Mouse (Mus musculus) spleen, adult 12 weeks (tissue): ENCODE results near the gene Hoxd13.

Source experiments
- DNase-seq: peaks from one replicate; pipeline ENCODE4 v3.0.0; 2022; ENCODE audit warnings: low spot score

Hoxd13 gene

DNA sequence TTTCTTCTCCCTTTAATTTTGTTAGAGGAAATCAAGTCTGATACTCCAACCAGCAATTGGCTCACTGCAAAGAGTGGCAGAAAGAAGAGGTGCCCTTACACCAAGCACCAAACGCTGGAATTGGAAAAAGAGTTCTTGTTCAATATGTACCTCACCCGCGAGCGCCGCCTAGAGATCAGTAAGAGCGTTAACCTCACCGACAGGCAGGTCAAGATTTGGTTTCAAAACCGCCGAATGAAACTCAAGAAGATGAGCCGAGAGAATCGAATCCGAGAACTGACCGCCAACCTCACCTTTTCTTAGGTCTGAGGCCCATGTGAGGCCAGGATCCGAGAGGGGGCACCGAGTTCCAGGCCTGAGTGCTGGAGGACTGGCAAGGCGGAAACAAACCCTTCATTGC is 26.0 kb downstream of the Hoxd13 start:
- no peak for DNase-seq

DNA sequence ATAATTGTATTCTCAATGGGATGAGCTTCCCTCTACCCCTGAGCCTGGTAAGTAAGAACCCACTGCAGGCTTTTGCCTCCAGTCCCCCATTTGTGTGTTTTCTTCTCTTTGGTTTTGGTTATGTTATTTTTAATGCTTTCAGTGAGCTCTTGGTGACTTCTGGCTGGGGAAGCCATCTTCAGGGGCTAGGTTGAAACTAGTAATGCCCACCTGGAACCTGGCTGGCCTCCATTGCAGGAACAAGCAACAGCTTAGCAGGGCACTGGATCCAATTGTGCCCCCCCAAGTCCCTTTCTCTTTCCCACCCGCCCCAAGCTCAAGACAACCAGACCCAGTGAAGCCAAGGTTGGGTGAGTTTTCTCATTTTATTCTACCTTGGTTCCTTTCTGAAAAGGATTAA is 27.3 kb downstream of the Hoxd13 start:
- DNase-seq = no peak

DNA sequence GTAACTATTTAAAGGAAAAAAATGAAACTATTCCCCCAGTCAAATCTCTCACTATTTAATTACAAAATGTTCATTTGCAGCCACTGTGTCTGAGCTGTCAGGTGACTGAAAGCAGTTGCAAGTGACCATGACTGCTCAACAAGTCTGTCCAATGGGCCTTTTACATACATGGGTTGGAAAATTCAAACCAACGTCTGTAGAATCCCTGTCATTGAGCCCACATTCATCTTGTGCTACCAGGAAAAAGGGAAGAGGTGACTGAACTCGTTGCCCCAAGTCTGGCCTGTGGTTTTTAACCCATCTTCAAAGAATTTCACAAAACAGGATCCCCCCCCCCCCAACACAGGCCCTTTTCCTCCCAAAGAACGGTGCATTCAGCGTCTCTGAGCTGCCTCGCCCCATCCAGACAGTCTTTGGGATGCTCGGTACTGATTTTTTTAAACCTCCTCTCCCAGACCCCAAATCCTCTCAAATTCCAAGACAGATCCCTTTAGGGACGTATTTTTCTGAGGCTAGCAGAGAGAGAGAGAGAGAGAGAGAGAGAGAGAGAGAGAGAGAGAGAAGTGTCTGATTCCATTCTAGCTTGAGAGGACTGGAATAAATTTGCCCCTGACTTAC is 27.8 kb downstream of the Hoxd13 start:
- no peak for DNase-seq

DNA sequence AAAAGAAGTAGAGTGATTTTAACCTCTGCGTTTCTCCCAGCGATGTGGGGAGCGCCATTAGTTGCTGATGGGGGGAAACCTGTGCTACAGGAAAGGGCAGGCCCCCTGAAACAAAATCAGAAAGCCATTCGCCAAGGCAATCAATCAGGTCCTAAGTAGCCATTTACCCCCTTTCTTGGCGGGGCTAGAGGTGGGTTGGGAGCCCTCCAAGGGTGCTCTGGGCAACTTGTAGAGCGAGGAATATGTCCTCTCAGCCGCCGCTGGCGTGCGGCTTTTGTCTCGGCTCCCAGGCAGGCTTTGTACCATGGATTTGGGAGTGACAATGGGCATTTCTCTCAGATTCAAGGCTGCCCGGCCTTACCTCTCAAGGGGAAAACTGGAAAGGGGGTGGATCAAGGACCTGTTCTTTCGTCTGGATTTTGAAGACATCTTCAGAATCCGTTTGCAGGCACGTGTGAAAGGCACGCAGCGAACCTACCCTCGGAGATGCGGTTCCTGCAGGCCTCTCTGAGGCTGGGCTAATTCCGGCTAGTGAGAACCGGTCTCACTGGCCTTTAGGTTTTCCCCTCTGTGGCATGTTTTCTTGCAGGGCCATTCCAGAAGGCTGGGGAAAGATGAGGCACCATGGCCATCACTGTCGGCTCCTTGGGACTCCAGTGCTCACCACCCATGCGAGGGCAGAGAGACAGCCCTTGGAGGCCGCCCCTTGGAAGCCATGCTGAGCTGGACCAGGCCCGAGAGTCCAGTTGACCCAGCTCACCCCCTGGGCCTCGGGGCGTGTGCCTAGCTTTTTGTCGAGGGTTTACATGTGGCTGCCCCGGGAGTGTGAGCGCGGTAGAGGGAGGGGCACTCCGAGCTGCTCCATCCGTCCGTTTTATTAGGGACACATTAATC is 28.6 kb downstream of the Hoxd13 start:
- DNase-seq = no peak

DNA sequence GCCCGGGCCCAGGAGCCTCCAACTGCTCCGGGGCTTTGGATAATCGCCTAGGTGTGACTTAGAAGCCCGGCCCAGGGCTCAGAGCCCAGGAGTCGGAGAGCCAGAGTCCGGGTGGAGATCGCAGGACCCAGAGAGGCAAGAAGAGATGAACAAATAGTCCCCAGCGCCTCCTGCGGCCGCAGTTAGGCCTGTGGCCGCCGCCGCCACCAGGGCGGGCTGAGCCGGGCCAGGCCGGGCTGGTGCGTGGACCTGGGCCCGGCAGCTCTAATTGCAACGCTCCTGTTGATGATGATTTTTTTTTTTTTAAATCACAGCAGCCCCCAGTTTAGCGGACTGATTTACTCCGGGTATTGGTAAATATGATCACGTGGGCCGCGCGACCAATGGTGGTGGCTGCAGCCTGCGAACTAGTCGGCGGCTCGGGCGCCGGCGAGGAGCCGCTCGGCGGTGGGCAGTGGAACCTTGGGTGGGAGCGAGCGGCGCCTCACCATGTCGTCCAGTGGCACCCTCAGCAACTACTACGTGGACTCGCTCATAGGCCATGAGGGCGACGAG is 29.5 kb downstream of the Hoxd13 start, which contains the start of gene Hoxd9:
TSS of gene Hoxd9 (plus strand) at position 161 of the 555 bp plus-strand sequence.
- DNase-seq = no peak

DNA sequence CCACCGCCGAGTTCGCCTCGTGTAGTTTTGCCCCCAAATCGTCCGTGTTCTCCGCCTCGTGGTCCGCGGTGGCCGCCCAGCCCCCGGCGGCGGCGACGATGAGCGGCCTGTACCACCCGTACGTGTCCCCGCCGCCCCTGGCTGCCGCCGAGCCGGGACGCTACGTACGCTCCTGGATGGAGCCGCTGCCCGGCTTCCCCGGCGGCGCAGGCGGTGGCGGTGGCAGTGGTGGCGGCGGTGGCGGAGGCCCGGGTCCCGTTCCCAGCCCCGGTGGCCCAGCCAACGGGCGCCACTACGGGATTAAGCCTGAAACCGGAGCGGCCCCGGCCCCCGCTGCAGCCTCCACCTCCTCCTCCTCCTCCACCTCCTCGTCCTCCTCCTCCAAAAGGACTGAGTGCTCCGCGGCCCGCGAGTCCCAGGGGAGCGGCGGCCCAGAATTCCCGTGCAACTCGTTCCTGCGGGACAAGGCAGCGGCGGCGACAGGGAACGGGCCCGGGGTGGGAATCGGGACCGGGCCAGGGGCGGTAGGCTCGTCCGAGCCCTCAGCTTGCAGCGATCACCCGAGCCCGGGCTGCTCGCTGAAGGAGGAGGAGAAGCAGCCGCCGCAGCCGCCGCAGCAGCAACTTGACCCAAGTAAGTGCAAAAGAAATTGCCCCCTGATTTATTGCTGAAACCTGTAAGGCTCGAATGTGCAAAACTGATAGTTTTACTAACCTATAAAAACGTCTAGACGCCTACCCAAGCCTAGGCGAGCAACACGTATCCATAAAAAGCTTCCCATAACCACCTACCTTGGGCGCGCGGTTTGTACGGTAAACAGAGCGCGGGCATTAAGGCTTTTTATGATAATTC is 30.3 kb downstream of the Hoxd13 start:
- no peak for DNase-seq

DNA sequence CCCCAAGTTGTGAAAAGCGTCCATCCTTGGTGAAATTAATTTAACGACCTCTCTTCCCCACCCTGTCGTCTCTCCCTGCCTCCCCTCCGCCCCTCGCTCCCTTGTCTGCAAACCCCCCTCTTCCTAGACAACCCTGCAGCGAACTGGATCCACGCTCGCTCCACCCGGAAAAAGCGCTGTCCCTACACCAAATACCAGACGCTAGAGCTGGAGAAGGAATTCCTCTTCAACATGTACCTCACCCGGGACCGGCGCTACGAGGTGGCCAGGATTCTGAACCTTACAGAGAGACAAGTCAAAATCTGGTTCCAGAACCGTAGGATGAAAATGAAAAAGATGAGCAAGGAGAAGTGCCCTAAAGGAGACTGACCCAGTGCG is 30.9 kb downstream of the Hoxd13 start:
- no peak for DNase-seq

DNA sequence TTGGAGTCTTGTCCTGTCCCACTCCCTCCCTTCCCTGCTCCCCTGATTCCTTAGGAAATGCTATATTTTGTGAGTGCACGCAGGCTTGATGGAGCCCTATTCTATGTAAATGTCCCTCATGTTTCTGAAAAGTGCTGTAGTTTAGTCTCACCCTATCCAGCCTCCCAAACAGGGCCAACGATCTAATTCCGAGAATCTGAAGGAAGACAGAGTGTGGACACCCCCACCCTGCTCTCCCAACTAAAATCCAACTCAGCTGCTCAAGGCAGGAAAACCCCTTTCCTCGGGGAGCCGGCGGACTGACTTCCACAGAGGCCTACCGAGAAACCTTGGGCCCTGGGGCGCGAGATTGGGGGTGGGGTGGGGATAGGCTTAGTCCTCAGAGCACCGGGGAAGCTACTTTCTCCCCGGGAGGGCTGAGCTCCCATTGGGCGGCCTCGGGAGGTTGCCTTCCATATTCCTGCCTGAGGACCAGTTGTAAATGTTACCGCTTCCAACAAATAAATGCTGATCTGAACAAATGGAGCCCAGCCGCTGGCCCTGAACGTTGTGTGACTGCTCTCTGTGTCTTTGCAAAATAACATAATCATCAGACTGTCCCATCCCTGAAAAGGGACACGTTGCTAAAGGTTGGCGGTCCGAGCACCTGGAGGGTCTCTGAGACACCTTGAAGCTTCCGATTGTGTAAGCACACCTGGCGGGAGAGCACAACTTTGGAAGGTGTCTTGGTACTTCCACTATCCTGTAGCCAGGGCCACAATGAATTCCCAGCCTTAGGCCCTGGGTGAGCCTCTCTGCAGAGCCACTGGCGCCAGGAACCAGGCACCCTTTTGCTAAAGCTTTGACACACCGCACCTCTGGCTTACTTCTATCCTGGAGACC is 31.8 kb downstream of the Hoxd13 start:
- DNase-seq = no peak

DNA sequence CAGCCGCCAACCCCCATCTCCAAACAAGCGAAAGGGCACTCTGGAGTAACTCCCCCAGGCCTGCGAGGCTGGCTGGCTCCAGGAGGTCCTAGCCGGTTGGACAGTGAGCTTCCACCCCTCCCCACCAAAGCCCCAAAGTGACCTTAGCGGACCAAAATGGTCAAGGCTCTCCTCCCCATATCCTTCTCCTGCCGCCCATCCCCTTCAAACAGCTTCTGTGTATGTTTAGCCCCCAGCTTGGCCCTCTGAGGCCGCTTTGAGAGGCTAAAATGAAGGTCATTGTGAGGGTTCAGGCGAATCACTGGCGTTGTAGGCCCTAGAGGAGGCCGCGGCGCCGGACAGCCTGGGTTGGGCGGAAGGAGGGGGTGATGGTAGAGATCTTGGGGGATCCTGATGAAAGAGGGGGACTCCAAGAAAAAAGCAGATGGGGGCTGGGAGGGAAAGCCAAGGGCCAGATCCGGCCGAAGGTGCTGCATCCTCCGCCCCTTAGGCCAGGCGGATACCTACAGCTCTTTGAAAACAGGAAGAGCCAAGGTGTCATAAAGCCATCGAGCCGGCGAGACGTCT is 32.5 kb downstream of the Hoxd13 start:
- no peak for DNase-seq

DNA sequence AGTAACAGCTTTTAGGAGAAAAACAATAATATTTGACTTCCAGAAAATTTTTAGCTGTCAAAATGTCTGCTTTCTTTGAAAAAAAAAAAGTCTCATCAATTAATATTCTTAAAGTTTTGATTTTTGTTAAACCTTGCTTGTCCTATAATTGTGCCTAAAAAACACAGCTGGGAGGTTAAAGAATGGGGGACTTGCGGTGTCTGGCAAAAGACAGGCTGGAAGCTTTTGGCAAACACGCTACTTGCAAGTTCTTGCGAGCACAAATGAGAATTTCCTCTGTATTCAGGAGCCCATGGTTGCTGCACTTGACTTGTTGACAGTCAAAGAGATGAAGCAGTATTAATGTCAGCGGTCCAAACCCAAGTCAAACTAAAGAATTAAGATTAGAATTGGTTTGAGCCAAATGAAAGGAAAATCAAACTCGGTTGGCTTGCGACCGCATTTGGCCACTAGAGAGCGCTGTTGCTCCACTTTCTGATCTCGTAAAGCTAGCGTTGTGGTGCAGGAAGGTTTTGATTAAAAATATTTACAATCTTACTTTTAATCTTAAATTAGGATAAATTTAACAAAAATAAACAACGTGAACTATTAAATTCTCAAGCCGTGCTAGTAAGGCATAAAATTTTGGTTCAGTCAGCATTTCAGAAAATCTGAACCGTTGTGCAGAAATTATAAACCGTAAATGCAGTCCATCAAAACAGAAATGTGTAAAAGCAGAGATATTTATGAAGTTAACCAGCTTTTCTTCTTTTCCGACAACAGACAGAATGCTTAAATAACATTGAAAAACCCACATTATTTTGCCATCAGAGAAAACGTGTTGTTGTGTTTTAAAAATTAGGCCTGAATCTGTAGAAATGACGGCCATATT is 34.1 kb downstream of the Hoxd13 start:
- no peak for DNase-seq

DNA sequence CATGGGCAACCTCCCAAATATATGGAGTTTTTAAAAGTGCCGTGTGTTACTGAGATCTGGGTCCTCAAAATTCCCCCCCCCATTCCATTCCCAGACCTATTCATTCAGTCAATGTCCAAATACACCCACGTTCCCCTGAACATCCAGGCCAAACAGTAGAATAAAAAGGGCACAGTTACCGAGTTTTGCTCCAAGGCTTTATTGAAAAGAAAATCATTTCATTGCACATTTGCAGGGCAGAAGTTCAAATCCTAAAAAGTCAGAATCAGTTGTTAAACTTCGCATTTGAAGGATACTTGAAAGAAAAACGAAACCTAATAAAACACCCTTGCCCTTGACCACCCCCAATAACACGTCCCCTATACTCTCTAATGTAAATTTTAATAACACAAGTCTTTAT is 34.7 kb downstream of the Hoxd13 start:
- DNase-seq = no peak

DNA sequence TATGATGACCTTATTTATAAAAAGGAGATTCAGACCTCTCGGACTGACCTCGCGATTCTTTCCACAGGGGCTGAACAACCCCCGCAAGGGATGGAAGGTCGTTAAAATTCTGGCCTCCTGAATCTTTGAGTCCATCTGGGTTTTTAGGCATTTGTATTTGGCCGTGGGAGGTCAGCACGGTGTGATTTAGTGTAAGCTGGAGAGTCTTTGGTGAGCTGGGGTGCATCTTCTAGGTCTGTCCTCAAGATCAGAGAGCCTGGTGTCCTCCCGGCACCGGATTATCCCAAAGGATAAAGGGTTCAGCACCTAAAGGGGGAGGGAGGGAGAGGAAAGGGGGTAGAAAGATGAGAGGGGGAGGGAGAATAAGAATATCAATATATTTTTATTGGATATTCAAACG is 35.2 kb downstream of the Hoxd13 start:
- no peak for DNase-seq

DNA sequence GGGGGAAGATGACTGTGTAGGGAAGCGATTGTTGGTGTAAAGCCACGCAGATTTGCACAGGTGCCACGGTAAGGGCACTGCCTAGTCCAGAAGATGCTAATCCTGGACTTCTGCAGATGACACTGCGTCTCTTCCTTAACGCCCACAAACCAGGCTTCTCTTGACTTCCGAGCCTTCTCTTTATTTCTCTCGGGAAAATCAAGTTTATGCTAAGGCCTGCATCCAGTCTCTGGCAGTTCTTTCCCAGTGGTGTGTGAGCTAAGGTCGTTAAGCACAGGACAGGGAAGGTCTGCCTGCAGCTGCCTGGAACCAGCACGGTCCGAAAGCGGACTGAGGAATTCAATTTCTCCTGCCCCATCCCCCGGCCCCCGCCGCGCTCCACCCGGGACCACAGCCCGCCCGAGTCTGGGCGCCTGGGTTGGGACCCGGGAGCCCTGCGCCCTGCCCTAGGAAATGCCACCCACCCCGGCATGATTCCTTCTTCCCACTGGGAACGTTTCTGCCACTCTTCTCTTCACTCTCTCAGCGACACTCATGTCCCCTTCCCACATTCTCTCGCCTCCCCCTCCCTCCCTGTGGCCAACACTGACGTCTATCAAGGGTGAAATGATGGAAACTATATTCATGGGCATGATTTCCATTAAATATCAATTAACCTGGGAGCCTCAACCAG is 35.7 kb downstream of the Hoxd13 start:
- DNase-seq = no peak

DNA sequence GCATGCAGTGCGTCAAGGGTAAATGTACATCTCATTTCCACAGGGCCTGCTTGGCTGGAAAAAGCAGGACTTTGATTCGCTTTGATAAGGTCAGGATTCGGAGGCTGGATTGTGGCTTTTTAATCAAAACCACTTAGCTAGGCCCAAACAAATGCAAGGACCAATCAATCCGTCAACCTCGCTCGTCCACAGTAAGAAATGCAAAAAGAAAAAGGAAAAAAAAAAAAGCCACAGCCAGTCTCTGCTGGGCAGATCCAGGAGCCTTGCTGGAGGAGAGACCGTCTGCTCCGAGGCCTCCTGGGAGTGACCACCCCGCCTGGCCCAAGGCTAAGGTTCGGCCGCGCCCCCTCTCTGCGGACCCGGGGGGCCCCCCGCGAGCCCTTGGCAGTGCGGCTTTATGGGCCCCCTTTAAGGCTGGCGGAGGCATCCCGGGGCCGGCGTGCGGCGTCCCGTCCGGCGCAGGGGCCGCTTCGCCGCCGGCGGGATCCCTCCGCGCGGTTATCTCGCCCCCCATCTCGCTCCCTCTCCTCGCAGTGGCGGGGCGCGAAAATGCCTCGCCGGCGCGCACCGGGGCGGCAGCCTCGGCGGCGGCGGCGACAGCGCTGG is 36.4 kb downstream of the Hoxd13 start, which contains the start of gene Hoxd8:
TSS of gene Hoxd8 (plus strand) at position 223 of the 606 bp plus-strand sequence.
- DNase-seq = no peak

DNA sequence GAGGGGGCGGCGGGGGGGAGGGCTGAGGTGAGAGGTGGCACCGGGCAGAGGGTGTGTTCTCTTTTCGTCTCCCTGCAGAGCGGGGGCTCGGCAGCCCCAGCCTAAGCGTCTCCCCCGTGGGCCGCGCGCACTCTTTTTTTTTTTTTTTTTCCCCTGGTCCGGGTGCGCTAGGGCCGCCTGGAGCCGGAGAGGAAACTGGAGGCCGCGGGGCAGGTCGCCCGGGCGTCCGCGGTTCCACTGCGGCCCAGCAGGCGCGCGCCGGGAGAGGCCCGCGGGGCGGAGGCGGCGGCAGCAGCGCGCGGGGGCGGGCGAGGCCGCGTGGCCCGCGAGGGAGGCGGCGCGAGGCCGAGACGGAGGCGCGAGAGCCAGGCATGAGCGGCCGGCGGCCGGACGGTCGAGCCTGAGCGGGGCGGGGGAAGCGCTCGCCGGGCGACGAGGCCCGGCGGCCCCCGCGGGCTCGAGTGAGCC is 36.9 kb downstream of the Hoxd13 start:
- DNase-seq = no peak

DNA sequence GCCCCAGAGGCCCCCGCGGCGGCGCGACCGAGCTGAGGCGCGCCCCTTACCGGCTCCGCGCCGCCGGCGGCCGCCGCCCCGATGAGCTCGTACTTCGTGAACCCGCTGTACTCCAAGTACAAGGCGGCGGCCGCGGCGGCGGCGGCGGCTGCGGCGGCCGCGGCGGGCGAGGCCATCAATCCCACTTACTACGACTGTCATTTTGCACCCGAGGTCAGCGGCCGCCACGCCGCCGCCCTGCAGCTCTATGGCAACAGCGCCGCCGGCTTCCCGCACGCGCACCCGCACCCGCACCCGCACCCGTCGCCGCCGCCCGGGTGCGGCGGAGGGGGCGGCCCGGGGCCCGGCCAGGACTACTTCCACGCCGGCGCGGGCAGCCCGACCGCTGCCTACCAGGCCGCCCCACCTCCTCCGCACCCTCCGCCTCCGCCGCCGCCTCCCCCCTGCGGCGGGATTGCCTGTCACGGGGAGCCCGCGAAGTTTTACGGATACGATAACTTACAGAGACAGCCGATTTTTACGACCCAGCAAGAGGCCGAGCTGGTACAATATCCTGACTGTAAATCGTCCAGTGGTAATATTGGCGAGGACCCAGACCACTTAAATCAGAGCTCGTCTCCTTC is 37.5 kb downstream of the Hoxd13 start:
- DNase-seq = no peak

DNA sequence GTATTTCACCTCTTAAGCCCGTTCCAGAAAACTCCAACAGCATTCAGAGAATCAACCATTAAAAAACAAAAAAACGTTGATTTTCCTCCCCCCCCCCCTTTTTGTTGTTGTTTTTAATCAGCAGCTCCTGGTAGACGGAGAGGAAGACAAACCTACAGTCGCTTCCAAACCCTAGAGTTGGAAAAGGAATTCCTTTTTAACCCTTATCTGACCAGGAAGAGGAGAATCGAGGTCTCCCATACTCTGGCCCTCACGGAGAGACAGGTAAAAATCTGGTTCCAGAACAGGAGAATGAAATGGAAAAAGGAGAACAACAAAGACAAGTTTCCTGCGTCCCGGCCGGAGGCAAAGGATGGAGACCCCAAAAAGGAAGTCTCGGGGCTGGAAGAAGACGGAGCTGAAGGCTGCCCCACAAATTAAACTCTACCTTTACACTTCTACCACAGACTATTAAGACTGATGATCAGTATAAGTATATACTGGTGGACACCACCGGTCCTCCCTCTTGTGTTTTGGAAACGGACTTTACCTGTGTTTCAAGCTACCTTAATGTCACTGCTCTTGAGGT is 38.4 kb downstream of the Hoxd13 start:
- no peak for DNase-seq

DNA sequence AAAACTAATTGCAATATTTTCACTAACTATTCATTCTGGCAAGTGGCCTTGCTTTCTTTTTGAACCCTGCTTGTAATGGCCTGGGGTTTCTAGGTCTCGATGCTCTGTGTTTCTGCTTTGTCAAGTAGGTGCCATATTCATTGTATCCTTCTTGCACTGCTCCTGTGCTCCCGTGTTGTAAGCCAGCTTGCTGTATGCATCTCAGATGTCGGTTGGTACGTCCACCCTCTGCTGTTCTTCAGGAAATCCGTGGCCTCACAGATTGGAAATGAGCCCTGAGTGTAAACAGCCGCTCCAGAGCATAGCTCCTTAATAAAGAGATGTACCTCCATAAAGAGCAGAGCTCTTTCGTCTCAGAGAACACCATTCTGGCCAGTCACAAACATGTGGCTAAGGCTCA is 39.5 kb downstream of the Hoxd13 start:
- DNase-seq = no peak
